Mouse (Mus musculus) mesoderm, embryonic 11.5 days (tissue): Measurements from ENCODE around the gene Pwwp2b.

ENCODE experiments used
- DNase-seq: peaks from one replicate; pipeline ENCODE4 v3.0.0-alpha.2; 2012; ENCODE audit warnings: low read depth, low spot score

Gene Pwwp2b

GRCm38 (mm10) chr7:139224070-139224469 is 24.2 kb upstream of the Pwwp2b start:
- no peak for DNase-seq

GRCm38 (mm10) chr7:139224725-139225124 is 23.6 kb upstream of the Pwwp2b start:
- no peak for DNase-seq

DNA sequence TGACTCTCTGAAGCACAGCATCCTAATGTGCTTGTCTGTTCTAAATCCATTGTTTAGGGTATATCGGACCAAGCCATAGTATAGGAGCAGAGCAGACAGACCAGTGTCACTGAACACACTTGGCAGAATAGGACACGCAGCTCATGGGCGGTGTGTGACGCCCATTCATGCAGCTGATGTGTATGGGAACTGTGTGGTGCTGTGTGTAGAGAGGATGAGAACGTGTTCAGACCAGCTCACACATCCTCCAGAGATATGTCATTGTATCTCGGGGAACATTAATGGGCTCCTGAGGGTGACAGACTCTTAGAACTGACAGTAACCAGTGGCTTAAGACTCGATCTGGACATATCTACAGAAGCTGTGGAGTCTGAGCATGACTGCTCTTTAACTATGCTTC is 21.9 kb upstream of the Pwwp2b start:
- DNase-seq, result no peak

DNA sequence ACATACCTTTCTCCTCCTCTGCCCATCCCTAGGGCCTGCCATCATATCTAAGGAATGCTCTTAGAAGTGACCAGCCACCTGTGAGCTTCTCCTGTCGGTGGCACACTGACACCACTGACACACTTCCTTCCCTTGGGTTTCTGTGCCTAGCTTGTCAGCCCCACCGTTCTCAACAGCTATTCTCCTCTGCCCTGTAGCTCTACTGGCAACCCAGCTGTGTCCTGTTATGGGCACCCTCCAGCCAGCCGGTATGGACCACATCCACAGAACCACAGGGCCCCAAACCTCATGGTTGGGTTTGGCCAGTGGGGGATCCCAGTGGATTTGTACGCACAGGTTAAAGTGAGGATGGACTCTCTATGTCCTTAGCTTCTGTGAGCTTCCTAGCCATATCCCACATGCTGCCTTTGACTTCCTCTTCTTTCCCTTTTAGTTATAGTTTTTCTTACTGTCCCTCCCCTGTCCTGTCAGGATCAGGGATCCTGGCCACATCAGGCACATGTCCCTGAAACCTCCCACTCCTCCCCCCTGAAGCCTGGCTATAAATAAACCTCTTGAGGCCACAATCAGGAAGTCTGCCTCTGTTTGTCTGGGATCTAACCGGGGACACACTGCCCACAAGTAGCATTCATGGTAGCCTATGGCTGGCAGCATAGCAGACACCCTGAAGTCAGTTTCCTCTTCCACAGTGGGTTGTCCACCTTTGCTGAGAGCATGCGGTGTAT is 19.7 kb upstream of the Pwwp2b start:
- no peak for DNase-seq

DNA sequence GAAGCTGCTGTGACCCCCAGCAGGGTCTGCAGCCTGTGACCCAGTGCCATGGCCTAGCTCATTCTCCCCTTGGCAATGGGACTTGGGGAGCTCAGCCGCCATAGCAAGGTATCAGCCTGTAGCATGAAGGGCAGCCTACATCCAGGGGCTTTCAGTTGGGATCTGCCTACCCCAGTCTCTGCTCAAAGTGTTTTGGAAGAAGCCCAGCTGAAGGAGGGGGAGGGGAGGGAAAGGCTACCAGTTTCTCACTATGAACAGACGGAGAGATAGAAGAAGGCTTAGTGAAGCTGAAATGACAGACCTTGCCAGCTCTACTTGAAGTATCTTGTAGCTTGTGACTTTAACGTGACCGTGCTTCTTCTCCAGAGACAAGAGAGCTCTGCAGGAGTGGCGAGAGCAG is 18.4 kb upstream of the Pwwp2b start:
- no peak for DNase-seq

DNA sequence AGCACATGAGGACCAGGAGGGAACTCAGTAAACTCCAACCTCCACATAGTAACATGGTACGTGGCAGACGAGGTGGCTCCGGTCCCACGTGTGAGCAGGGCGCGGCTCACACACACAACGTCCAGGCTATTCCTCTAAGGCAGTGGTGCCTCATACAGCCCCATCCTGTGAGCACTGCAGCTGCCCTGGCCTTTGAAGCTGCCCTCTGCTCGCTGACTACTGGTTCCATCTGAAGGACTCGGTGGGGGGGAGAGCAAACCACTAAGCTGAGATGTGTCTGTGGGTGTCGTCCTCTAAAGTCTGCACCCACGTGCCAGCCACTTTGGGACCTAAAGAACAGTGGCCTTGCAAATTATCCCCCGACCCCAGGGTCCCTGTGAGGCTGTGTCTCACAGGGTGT is 18.0 kb upstream of the Pwwp2b start:
- DNase-seq, result no peak

GRCm38 (mm10) chr7:139233714-139234113 is 14.6 kb upstream of the Pwwp2b start:
- DNase-seq, result peak; percentile 88

DNA sequence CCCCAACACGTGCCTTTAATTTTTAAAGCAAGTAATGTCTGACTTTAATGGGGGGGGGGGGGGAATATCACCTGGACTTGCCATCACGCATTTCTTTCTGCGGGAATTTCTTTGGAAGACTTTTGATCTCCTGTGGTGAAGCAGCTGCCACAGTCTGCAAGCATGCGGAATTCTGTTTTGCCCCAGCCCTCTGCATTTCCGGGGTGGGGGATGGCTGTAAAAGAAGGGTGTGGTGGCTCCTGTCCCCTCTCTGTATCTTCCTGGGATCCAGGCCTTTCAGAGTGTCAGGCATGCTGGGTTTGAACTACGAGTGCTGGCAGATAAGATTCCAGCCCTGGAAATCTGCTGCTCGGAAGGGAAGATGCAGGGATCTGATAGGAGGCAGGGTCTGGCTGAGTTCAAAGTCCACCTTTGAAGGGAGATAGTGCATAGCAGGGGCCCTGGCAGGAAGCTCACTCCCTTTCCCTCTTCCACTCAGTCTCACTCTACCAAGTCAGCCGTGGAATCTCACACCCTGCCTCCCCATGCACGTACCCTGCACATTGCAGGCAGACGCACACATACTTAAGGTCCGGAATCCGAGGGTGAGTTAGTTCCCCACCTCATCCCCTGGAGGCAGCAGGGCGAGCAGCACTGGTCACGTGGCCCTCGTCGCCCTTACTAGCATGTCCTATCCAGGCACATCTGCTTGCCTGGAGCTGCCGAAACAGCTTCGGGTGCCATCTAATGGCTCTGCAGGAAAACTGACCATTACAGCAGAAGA is 13.7 kb upstream of the Pwwp2b start:
- DNase-seq, result peak; percentile 82

- DNase-seq, result no peak
Observed at GRCm38 (mm10) chr7:139235651-139236358, 12.5 kb upstream of the Pwwp2b start.

GRCm38 (mm10) chr7:139239432-139239831 is 8.8 kb upstream of the Pwwp2b start:
- DNase-seq, result no peak

GRCm38 (mm10) chr7:139246086-139246485 is 2.2 kb upstream of the Pwwp2b start:
- DNase-seq, result no peak

DNA sequence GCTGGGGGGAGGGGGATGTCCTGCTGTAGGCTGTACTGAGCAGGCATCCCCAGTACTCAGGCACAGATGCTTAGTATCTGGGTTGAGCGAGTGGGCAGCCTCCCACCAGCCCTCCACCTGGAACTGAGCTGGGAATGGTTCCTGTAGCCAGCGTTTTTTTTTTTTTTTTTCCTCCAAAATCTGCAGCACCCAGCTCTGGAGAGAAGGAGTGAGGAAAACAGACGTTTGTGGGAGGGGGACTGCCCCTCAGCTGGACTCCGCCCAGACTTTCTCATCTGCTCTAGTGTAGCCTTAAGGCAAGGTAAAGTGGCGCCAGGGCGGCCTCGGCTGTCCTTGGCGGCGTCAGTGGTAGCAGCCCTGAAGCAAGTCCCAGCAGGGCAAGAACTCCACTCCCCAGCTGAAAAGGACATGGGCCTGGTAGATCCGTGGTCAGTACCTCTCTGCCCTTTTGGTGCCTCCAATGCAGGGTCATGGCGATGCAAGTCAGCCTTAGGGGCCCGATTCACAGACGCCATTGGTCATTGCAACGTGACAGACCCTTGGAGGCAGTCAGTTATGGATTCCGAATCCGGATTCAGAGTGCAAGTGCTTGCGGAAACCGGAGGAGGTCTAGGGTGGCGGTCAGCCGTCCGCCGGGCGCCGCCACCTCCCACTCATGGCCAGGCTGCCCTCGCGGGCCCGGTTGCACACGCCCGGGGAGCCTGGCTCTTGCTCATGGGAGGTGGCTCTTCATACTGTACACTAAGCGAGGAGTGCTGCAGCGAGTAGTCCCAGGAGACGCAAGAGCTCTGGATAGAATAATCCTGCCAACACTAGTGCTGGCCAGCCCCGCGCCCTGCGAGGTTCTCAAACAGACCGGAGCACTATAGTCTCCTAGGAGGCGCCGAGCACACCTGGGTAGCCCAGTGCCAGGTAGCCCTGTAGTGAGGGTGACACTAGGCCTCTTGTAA is 1.1 kb upstream of the Pwwp2b start:
- DNase-seq, result peak; percentile 43

- DNase-seq, result peak; percentile 29
Observed at GRCm38 (mm10) chr7:139248615-139249405, 528 bp downstream of the Pwwp2b start.

DNA sequence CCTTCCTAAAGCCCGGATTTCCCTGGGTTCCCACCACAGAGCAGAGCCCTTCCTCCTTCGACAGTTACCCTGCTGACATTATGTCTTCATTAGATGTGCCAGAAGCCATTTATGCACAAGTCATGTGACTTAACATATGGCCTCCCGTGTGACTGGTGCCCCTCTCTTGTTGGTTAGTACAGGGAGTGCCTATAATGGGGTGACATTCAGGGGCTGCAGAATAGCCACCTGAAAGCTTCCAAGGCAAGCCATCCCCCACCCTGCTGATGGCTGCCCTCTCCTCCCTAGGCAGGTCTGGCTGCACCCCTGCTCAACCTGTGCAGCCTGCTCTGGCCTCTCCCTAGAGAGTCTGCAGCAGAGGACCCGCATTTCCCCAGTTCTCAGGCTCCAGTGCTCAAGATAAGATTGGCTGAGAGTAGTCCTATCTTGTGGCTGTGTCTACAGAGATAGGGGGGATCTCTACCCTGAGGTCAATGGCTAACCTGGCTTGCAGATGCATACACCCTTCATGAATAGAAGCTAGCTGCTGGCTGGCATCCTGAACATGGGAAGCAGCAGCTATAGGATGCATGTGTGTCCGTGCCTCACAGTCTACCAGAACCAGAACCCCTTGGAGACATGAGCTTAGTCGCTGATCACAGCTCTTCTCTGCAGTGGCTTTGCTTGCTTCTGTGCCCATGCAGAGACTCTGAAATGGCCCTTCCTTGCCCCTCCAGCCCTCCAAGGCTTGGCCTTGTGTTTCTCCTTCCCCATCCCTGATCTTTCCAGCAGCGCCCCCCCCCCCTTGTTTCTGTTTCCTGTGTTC is 1.3 kb downstream of the Pwwp2b start:
- DNase-seq, result no peak

GRCm38 (mm10) chr7:139251881-139252301 is 3.6 kb downstream of the Pwwp2b start:
- no peak for DNase-seq

DNA sequence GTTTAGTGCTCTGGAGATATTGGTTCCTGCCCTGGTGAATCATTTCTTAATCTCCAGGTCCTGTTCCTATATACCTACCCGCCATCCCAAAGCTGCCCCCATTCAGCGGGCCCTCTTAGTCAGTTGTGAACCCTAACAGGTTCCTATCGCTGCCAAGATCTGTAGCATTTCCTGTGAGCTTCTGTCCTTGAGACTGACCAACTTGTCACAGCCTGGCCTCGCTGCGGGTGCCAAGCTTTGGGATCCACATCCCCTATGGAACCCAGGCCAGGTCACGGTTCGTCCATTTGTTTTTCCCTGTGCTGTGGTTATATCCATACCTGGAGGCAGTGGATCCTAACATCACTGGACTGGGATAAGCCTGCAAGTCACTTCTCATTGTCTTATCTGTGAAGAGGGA is 4.3 kb downstream of the Pwwp2b start:
- DNase-seq, result no peak

- DNase-seq, result no peak
Observed at GRCm38 (mm10) chr7:139252986-139253385, 4.7 kb downstream of the Pwwp2b start.

GRCm38 (mm10) chr7:139253462-139253861 is 5.2 kb downstream of the Pwwp2b start:
- DNase-seq, result no peak

DNA sequence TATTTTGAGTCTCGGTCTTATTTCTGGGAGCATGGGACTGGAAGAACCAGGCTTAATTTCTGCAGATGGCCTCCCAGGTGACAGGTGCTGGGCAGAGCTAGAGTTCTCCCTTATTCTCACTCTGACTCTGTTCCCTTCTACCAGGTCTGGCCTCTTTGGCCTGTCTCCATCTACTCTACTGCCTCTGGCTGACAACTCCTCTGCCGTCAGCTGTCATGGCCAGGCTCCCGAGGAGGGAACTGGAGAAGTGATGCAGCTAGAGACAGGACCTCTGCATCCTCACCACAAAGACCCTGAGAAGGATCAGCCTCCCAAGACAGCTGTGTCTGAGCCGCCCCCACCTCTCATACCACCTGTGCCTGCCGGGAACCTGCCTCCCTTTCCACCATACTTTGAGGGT is 6.3 kb downstream of the Pwwp2b start:
- no peak for DNase-seq
